ENCODE assay signal across 8 mouse cellular contexts in genomic region chr11:30771267-30771903, GRCm38 (mm10). TPM values are rescaled to one million over a fixed set of nuclear protein-coding genes. Genes with fewer than 3 reads are reported as not detected.
A peak's percentile ranks its signal among the peaks of the same experiment; 100 is the strongest.
DNase-seq lines count a peak whose midpoint lies in the region; ATAC-seq lines count a peak whose summit lies in the region.

Gene Psme4 (plus strand): TSS chr11:30771726.

- peak within 1 kb of the TSS; percentile 95 for H3K4me3 ChIP-seq in megakaryocyte, embryonic 14.5 days (replicated peaks)

- peak; percentile 93 for ATAC-seq in common myeloid progenitor, adult 5-6 weeks (replicated peaks; ENCODE audit: low read depth, poor library complexity, severe bottlenecking)

- H3K9me3 ChIP-seq in megakaryocyte, embryonic 14.5 days, result no peaks in the 10 kb centered on the region

- no peaks in the 10 kb centered on the region for H3K36me3 ChIP-seq in megakaryocyte, embryonic 14.5 days (replicated peaks; ENCODE audit: low read length)

- peaks cover 15% of the 10 kb centered on the region for H3K4me1 ChIP-seq in megakaryocyte, embryonic 14.5 days

- DNase-seq in ZHBTc4 (ENCODE audit: low read depth, low spot score), result peak; percentile 98
- peak; percentile 95 to 96 for DNase-seq in gastrocnemius, adult 8-10 months (ENCODE audit: low spot score in 2 of 2)
- DNase-seq in hindlimb bud, embryonic 11.5 days (ENCODE audit: extremely low spot score, low read depth, low spot score), result peak; percentile 54
- peak; percentile 84 to 91 for DNase-seq in left cerebral cortex, adult 8-10 months (ENCODE audit: low spot score in 2 of 2)
- peak; percentile 95 to 96 for DNase-seq in right cerebral cortex, postnatal 10 days (ENCODE audit: low spot score in 2 of 2)
- DNase-seq in urinary bladder, postnatal 25 days (ENCODE audit: low spot score), result peak; percentile 94

- H3K27me3 ChIP-seq in megakaryocyte, embryonic 14.5 days (replicated peaks), result no peaks in the 10 kb centered on the region

RNA-seq across cellular contexts. Expression of gene Psme4, which starts in this region (rescaled TPM):
- total RNA-seq in common myeloid progenitor, adult 5-6 weeks (2017), result 54.2 and 64.1 TPM in 2 replicates
- total RNA-seq in gastrocnemius, adult 8-10 months (2022), result 100 to 1,000 TPM; 141 to 208 (median 169) TPM
- total RNA-seq in left cerebral cortex, adult 8-10 months (2022), result 10 to 100 TPM; 43.8 to 53.8 (median 47.3) TPM
- polyA plus RNA-seq in megakaryocyte, embryonic 14.5 days (2012; ENCODE audit: insufficient read depth, low replicate concordance), result 0.25 and 1.9 TPM in 2 replicates

Comparison
In these comparisons a context has a peak if more than half of its experiments do, and no peak if none do; other contexts are left out.
1. Peak in every context shown above with its lines: DNase-seq, ATAC-seq and H3K4me3 ChIP-seq.